Mouse (Mus musculus): ENCODE results near the gene Gm12394.
"Not testable (repeated sequence)": the region's sequence is repeated elsewhere in the genome, so short reads cannot be mapped to it uniquely, and the experiment has no call there.

Gene Gm12394

DNA sequence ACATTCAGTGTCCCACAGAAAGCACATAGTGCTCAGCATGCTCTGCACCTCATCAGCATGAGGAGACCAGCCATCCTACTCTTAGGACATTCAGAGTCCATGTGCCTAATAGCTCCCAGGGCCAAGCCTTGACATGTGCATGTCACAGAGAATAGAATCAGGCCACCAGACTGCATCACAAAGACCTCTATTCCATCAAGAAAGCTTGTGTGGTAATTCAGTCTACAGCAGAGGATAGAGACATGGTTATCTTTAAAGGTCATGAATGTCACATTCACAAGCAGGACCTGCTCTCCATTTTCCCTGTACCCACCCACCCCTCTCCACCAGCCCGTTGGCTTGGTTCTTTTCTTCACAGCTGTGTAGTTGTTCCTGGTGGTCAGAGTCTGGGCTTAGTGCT lies 2.8 kb downstream of the Gm12394 start, which contains the start of gene Fam205a1:
Gene Fam205a1 (minus strand): TSS at position 101 of the 400 bp plus-strand sequence.
- not testable (repeated sequence) for DNase-seq

- not testable (repeated sequence) for DNase-seq
These were observed 82.7 kb downstream of the Gm12394 start, which contains the start of gene Ccl21a for GRCm38 (mm10) chr4:42773893-42774292. Ccl21a (minus strand) TSS chr4:42773993.

DNA sequence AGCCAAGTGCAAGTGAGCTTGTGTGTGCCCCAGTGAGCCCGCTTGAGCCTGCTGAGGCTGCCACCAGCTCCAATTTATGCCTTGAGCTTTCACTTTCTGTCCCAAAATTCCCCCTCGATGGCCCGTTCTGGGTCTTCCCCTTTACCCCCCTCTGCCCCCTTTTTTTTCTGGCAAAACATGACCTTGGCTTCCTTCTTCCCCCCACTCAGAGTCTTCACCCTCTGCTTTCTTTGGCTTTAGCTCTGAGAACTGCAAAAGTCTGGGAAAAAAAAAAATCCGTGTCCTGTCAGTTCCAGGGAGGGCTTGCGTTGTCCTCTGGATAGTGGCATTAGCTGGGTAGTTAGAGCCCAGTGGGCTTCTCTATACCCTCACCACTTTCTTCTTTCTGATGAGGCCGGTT lies 100.1 kb downstream of the Gm12394 start, which contains the start of gene Ccl19:
Gene Ccl19 (minus strand): TSS at position 101 of the 400 bp plus-strand sequence.
- DNase-seq = not testable (repeated sequence)

GRCm38 (mm10) chr4:42735245-42735644 lies 121.3 kb downstream of the Gm12394 start, which contains the start of gene 4930578G10Rik:
4930578G10Rik (plus strand) TSS chr4:42735545.
- DNase-seq = not testable (repeated sequence)
